Mouse (Mus musculus) forebrain, embryonic 12.5 days (tissue): ENCODE measurements around the gene Fam89b. TPM values are rescaled to one million over a fixed set of nuclear protein-coding genes. Genes with fewer than 3 reads are reported as not detected.

Experiments used
- ATAC-seq: fragments of 200-750 bp; cut with Nextera tagmentation; 2 replicates; pipeline ENCODE4 v1.8.0; 2017; ENCODE audit warnings: moderate TSS enrichment; ENCODE audit not compliant: low FRiP score
- H3K27ac ChIP-seq: fragments of 300-500 bp; sonication (generic); 2 replicates; pipeline ENCODE4 v1.5.1; 2016; ENCODE audit warnings: mild to moderate bottlenecking
- H3K27me3 ChIP-seq: fragments of 300-500 bp; sonication (generic); 2 replicates; pipeline ENCODE4 v1.6.1; 2016; ENCODE audit warnings: mild to moderate bottlenecking
- H3K36me3 ChIP-seq: fragments of 300-500 bp; sonication (generic); replicated peaks from 2 replicates; pipeline ENCODE4 v1.6.1; 2016; ENCODE audit warnings: mild to moderate bottlenecking
- H3K4me1 ChIP-seq: fragments of 300-500 bp; sonication (generic); 2 replicates; pipeline ENCODE4 v1.6.1; 2016
- H3K4me2 ChIP-seq: fragments of 300-500 bp; sonication (generic); 2 replicates; pipeline ENCODE4 v1.6.1; 2016; ENCODE audit warnings: mild to moderate bottlenecking, moderate library complexity
- H3K4me3 ChIP-seq: fragments of 300-500 bp; sonication (generic); replicated peaks from 2 replicates; pipeline ENCODE4 v1.5.1; 2016; ENCODE audit warnings: mild to moderate bottlenecking
- H3K9ac ChIP-seq: fragments of 300-500 bp; sonication (generic); 2 replicates; pipeline ENCODE4 v1.6.1; 2016; ENCODE audit warnings: mild to moderate bottlenecking
- H3K9me3 ChIP-seq: fragments of 300-500 bp; sonication (generic); 2 replicates; pipeline ENCODE4 v1.6.1; 2016
- WGBS: fragments of 180-500 bp; shearing (Covaris S2); methylation state at CpG from one replicate; pipeline ENCODE4 v1.1.7; 2016; 5-methylcytosine and 5-hydroxymethylcytosine counted together
- polyA plus RNA-seq: library from polyadenylated mRNA; unstranded; fragments of >200 nt; fragmentation: Nextera tagmentation; extraction: Ambion mirVana; gene quantifications from 2 replicates; pipeline ENCODE4 v1.2.1, GENCODE M21; 2016

The Fam89b gene
- polyA plus RNA-seq, 1 experiment from 2014 or later = 170 TPM

- 0 out of 2 replicates have a peak, but pooled peaks have one; percentile 22 for ATAC-seq
- no peaks in the 10 kb centered on the region for H3K9me3 ChIP-seq
- 65% methylated on average over 10 of the region's 10 CpGs for WGBS
- H3K4me2 ChIP-seq = no peak overlapping the region
- 0 out of 2 replicates have a peak overlapping the region, but pooled peaks have one; percentile 26 for H3K27ac ChIP-seq
- no peak overlapping the region for H3K9ac ChIP-seq
- peaks cover 26% of the 10 kb centered on the region for H3K4me1 ChIP-seq
- H3K27me3 ChIP-seq = 0 out of 2 replicates have a peak, but pooled peaks cover 6% of the 10 kb centered on the region
- no peak overlapping the region for H3K4me3 ChIP-seq
- peaks cover 74% of the 10 kb centered on the region for H3K36me3 ChIP-seq
Measured at GRCm38 (mm10) chr19:5716955-5717354, 12.5 kb downstream of the Fam89b start.

DNA sequence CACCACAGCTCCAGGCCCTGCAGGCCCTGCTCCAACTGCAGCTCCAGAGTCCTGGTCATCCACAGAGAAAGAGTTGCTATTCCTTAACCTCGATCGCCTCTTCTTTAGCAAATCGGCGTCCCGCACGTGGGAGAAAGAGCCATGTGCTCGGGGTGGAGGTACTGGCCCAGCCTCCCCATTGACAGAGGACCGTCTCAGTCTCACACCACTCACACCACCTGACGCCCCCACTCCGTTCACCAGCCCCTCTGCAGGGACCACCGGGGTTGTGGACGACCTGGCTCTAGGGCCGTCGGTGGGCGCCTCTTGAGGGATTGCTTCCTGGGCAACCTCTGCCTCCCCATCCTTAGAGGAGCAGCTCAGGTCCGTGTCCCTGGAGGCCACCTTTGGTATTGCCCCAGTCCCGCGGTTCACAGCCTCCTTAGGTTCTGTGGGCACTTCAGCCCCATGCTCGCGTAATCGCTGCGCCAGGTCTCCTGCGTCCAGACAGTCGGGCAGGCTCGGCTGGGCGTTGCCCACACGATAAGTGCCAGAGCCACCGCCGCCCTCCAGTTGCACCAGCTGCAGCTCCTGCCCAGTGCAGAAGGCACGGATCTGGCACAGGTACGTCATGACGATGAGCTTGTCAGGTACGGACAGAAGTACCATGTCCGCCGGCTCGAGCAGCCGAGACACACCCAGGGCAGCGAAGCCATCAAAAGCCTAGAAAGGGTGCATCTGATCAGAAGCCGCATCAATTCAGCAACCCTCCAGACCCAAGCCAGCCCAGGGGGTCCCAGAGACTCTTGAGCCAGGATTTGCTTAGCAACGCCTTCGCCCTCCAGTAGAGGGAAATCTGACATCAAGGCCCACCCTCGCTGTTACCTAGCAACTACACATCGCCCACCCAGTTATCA, 13.4 kb downstream of the Fam89b start:
- ATAC-seq = peak; percentile 79
- H3K4me2 ChIP-seq = peak overlapping the region; percentile 43
- 0 out of 2 replicates have a peak overlapping the region, but pooled peaks have one; percentile 5 for H3K4me3 ChIP-seq
- peak overlapping the region; percentile 44; the same call in 1 of the 2 replicates for H3K9ac ChIP-seq
- WGBS = 13% methylated on average over 43 of the region's 43 CpGs
- H3K27me3 ChIP-seq = 0 out of 2 replicates have a peak, but pooled peaks cover 6% of the 10 kb centered on the region
- H3K4me1 ChIP-seq = peaks cover 26% of the 10 kb centered on the region
- no peaks in the 10 kb centered on the region for H3K9me3 ChIP-seq
- peaks cover 70% of the 10 kb centered on the region for H3K36me3 ChIP-seq
- no peak overlapping the region; the same call in 1 of the 2 replicates for H3K27ac ChIP-seq

GRCm38 (mm10) chr19:5713730-5714129, 15.7 kb downstream of the Fam89b start:
- no peak overlapping the region for H3K4me2 ChIP-seq
- no peak overlapping the region for H3K9ac ChIP-seq
- peaks cover 69% of the 10 kb centered on the region for H3K36me3 ChIP-seq
- no peak for ATAC-seq
- no peak overlapping the region for H3K4me3 ChIP-seq
- no peak overlapping the region for H3K27ac ChIP-seq
- peaks cover 26% of the 10 kb centered on the region for H3K4me1 ChIP-seq
- 0 out of 2 replicates have a peak, but pooled peaks cover 6% of the 10 kb centered on the region for H3K27me3 ChIP-seq
- 11% methylated on average over 2 of the region's 2 CpGs for WGBS
- no peaks in the 10 kb centered on the region for H3K9me3 ChIP-seq

DNA sequence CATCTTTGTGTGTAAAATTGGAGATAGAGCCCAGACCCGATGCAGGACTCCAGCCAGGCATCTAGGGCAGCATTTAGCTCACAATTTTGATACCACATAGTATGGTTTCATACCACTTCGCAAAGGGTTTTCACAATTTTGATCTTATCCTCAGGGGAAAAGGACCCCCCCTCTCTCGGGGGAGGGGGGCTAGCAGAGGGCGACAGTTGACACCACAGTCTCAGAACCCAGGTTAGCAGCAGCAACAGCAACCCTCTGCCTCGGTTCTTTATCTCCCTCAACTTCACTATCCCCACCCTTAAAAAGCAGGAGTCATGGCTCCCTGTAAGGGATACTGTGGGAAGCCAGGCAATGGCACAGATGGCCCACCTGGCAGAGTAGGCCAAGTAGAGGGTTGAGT, 16.2 kb downstream of the Fam89b start:
- 72% methylated on average over 5 of the region's 5 CpGs for WGBS
- no peaks in the 10 kb centered on the region for H3K9me3 ChIP-seq
- no peak overlapping the region for H3K4me2 ChIP-seq
- H3K27ac ChIP-seq = no peak overlapping the region
- ATAC-seq = no peak
- peaks cover 70% of the 10 kb centered on the region for H3K36me3 ChIP-seq
- no peak overlapping the region for H3K4me3 ChIP-seq
- no peak overlapping the region for H3K9ac ChIP-seq
- H3K27me3 ChIP-seq = 0 out of 2 replicates have a peak, but pooled peaks cover 6% of the 10 kb centered on the region
- peaks cover 26% of the 10 kb centered on the region for H3K4me1 ChIP-seq

DNA sequence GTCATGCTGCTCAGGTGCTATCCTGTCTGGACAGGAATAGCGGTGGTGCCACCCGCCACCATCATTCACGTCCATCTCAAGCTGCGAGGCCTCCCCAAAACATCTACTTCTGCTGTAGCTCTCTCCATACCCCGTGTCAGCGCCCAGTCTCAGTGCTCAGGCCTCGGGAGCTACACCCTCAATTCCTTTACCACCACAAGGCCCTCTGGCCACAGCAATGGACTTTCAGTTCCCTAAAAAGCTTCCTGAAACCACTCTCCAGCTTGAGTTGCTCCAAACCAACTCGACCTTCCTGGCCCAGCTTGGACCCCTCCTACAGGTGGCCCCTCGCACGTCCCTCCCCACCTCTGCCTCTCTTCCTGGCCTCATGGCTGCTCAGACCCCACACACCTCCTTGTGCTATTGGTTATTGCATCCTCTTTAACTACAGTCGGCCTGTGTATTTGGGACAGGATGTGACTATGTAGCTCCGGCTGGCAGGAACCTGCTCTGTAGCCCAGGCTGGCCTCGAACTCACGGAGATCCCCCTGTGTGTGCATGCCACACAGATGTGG, 17.5 kb downstream of the Fam89b start:
- peaks cover 73% of the 10 kb centered on the region for H3K36me3 ChIP-seq
- 93% methylated on average over 14 of the region's 14 CpGs for WGBS

DNA sequence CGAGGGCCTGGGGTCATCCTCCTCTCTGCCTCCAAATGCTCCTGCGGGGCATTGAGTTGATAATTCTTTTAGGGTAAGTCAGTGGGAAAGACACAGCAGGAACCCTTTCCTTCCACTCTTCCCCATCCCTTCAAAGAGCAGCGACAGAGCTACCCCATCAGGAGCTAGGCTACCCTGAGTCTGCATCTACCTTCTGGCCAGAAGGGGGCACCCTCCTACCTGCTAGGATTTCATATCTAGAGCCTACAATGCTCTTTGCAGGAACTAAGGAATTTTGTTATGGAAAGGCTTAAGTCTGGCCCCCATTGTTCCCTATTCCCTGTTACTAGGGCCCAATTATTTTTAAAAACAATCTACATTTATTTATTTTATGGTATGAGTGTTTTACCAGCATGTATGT, 18.2 kb downstream of the Fam89b start:
- H3K4me2 ChIP-seq = no peak overlapping the region
- H3K27ac ChIP-seq = no peak overlapping the region
- no peak for ATAC-seq
- no peak overlapping the region for H3K9ac ChIP-seq
- no peaks in the 10 kb centered on the region for H3K9me3 ChIP-seq
- WGBS = 1% methylated on average over 3 of the region's 3 CpGs
- H3K4me1 ChIP-seq = peaks cover 12% of the 10 kb centered on the region
- peaks cover 71% of the 10 kb centered on the region for H3K36me3 ChIP-seq
- H3K4me3 ChIP-seq = no peak overlapping the region
- 0 out of 2 replicates have a peak, but pooled peaks cover 5% of the 10 kb centered on the region for H3K27me3 ChIP-seq

More for the DNA sequence above, 17.5 kb downstream of the Fam89b start:
- Histone ChIP-seq H3K27me3 (0 out of 2 replicates have a peak, but pooled peaks cover 6% of the 10 kb centered on the region), H3K4me1 (peaks cover 20% of the 10 kb centered on the region), H3K4me3 (no peak overlapping the region), H3K9me3 (no peaks in the 10 kb centered on the region), H3K27ac (no peak overlapping the region), H3K9ac (peak overlapping the region; percentile 17; the same call in 1 of the 2 replicates), H3K4me2 (no peak overlapping the region)
- no peak for ATAC-seq

DNA sequence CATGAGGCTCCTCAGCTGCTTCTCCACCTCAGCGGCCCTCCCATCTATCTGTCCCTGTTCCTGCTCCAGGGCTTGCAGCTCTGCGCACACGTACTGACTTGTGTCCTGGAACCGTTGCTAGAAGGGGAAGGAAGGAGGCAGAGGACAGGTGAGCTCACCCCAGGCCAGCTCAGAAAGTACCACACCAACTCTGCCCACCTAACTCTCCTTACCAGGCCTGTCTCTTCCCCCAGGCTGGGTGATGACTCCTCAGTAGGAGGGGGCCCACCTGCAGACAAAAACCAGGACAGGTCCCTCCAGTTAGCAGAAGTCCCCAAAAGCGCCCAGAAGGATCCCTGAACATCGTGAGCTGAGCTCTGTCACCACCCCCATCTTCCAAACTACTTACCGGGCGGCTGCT, 18.9 kb downstream of the Fam89b start:
- WGBS = 76% methylated on average over 8 of the region's 8 CpGs
- Histone ChIP-seq H3K4me1 (peaks cover 6% of the 10 kb centered on the region), H3K27me3 (no peaks in the 10 kb centered on the region), H3K27ac (no peak overlapping the region), H3K4me2 (no peak overlapping the region), H3K36me3 (peaks cover 68% of the 10 kb centered on the region), H3K9me3 (no peaks in the 10 kb centered on the region), H3K4me3 (no peak overlapping the region), H3K9ac (no peak overlapping the region)
- ATAC-seq = no peak

DNA sequence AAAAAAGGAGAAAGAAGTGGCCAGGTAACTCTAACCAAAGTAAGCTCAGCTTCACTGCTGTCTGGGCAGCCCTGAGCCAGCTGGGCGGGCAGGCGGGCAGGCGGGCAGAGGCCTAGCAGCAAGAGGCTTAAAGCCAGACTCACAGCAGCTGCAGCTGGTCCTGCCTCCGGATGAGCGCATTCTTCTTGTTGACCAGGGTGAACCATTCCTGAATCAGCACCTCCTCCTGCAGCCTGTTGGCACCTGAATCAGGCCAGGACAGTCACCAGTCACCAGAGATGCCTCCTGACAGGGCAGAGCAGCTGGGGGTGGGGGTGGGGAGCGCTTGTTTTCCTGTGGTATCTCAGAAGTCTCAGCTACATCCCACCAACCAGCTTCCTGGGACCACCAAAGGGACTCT, 19.4 kb downstream of the Fam89b start:
- ATAC-seq = no peak
- H3K4me3 ChIP-seq = no peak overlapping the region
- WGBS = 96% methylated on average over 6 of the region's 6 CpGs
- H3K4me1 ChIP-seq = peaks cover 1% of the 10 kb centered on the region; the same call in 1 of the 2 replicates
- H3K4me2 ChIP-seq = no peak overlapping the region
- no peak overlapping the region for H3K27ac ChIP-seq
- no peaks in the 10 kb centered on the region for H3K27me3 ChIP-seq
- no peaks in the 10 kb centered on the region for H3K9me3 ChIP-seq
- peaks cover 63% of the 10 kb centered on the region for H3K36me3 ChIP-seq
- no peak overlapping the region for H3K9ac ChIP-seq

GRCm38 (mm10) chr19:5704801-5705571, 24.5 kb downstream of the Fam89b start:
- H3K4me1 ChIP-seq = peaks cover 4% of the 10 kb centered on the region; the same call in 1 of the 2 replicates
- WGBS = 52% methylated on average over 10 of the region's 10 CpGs
- H3K9ac ChIP-seq = no peak overlapping the region
- peaks cover 67% of the 10 kb centered on the region for H3K36me3 ChIP-seq
- 0 out of 2 replicates have a peak, but pooled peaks have one; percentile 40 for ATAC-seq
- no peaks in the 10 kb centered on the region for H3K27me3 ChIP-seq
- H3K27ac ChIP-seq = no peak overlapping the region
- no peak overlapping the region for H3K4me3 ChIP-seq
- no peak overlapping the region for H3K4me2 ChIP-seq
- no peaks in the 10 kb centered on the region for H3K9me3 ChIP-seq

- ATAC-seq = no peak
- H3K36me3 ChIP-seq = peaks cover 68% of the 10 kb centered on the region
Measured at GRCm38 (mm10) chr19:5704163-5704800, 25.2 kb downstream of the Fam89b start, which contains the start of gene Kcnk7. TSS of gene Kcnk7 (plus strand) at chr19:5704367.

DNA sequence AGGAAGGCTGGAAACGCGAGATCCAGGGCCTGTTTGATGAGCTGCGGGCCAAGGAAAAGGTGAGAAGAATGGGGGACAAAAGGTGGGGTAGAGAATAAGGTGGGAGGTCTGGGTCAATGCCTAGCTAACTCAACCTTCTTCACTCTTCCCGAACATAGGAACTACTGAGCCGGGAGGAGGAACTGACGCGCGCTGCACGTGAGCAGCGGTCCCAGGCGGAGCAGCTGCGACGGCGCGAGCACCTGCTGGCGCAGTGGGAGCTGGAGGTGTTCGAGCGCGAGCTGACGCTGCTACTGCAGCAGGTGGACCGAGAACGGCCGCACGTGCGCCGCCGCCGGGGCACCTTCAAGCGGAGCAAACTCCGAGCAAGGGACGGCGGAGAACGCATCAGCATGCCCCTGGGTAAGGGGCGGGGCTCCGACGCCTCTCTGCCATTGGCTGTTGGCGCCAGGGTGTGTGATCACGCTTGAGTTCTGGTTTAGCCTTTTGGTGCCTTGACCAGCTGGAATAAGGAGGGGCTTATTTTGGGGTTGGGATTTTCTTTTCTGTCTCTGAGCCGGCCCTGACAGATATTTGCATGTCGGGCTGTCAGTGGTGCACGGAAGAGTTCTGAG, 33.5 kb downstream of the Fam89b start:
- Histone ChIP-seq H3K9ac (peak overlapping the region; percentile 47), H3K4me3 (peak overlapping the region; percentile 39), H3K4me2 (peak overlapping the region; percentile 64), H3K4me1 (peaks cover 40% of the 10 kb centered on the region), H3K27me3 (peaks cover 15% of the 10 kb centered on the region), H3K9me3 (no peaks in the 10 kb centered on the region), H3K36me3 (peaks cover 83% of the 10 kb centered on the region), H3K27ac (no peak overlapping the region)
- WGBS = 6% methylated on average over 41 of the region's 41 CpGs
- ATAC-seq = peak; percentile 73

More at GRCm38 (mm10) chr19:5704163-5704800, 25.2 kb downstream of the Fam89b start, which contains the start of gene Kcnk7:
- WGBS = 82% methylated on average over 17 of the region's 17 CpGs
- H3K4me3 ChIP-seq = no peak within 1 kb of the TSS
- H3K27me3 ChIP-seq = no peaks in the 10 kb centered on the region
- peaks cover 4% of the 10 kb centered on the region; the same call in 1 of the 2 replicates for H3K4me1 ChIP-seq
- H3K9me3 ChIP-seq = no peaks in the 10 kb centered on the region
- H3K9ac ChIP-seq = no peak within 1 kb of the TSS
- H3K27ac ChIP-seq = peak within 1 kb of the TSS; percentile 67; the same call in 1 of the 2 replicates
- H3K4me2 ChIP-seq = no peak within 1 kb of the TSS
